Mouse (Mus musculus) midbrain, embryonic 12.5 days (tissue): Measurements from ENCODE around the gene Lman2. TPM values are rescaled to one million over a fixed set of nuclear protein-coding genes. Genes with fewer than 3 reads are reported as not detected.

ENCODE experiments used
- ATAC-seq: fragments of 200-750 bp; cut with Nextera tagmentation; 2 replicates; pipeline ENCODE4 v1.8.0; 2017; ENCODE audit warnings: low read depth, moderate TSS enrichment, moderate library complexity; ENCODE audit not compliant: low FRiP score
- H3K27ac ChIP-seq: fragments of 300-500 bp; sonication (generic); replicated peaks from 2 replicates; pipeline ENCODE4 v1.5.1; 2016; ENCODE audit warnings: mild to moderate bottlenecking
- H3K27me3 ChIP-seq: fragments of 300-500 bp; sonication (generic); 2 replicates; pipeline ENCODE4 v1.6.1; 2016; ENCODE audit warnings: mild to moderate bottlenecking
- H3K36me3 ChIP-seq: fragments of 300-500 bp; sonication (generic); 2 replicates; pipeline ENCODE4 v1.6.1; 2016
- H3K4me1 ChIP-seq: fragments of 300-500 bp; sonication (generic); 2 replicates; pipeline ENCODE4 v1.6.1; 2016
- H3K4me2 ChIP-seq: fragments of 300-500 bp; sonication (generic); replicated peaks from 2 replicates; pipeline ENCODE4 v1.6.1; 2016; ENCODE audit warnings: mild to moderate bottlenecking, moderate library complexity
- H3K4me3 ChIP-seq: fragments of 300-500 bp; sonication (generic); 2 replicates; pipeline ENCODE4 v1.5.1; 2016; ENCODE audit warnings: mild to moderate bottlenecking
- H3K9ac ChIP-seq: fragments of 300-500 bp; sonication (generic); replicated peaks from 2 replicates; pipeline ENCODE4 v1.6.1; 2016; ENCODE audit warnings: mild to moderate bottlenecking, moderate library complexity
- H3K9me3 ChIP-seq: fragments of 300-500 bp; sonication (generic); 2 replicates; pipeline ENCODE4 v1.6.1; 2016; ENCODE audit warnings: mild to moderate bottlenecking
- WGBS: fragments of 180-500 bp; shearing (Covaris S2); methylation state at CpG from one replicate; pipeline ENCODE4 v1.1.7; 2016; 5-methylcytosine and 5-hydroxymethylcytosine counted together
- polyA plus RNA-seq: library from polyadenylated mRNA; unstranded; fragments of >200 nt; fragmentation: Nextera tagmentation; extraction: Ambion mirVana; gene quantifications from 2 replicates; pipeline ENCODE4 v1.2.1, GENCODE M21; 2016

The Lman2 gene
- polyA plus RNA-seq, 1 experiment from 2014 or later = 91.8 TPM

DNA sequence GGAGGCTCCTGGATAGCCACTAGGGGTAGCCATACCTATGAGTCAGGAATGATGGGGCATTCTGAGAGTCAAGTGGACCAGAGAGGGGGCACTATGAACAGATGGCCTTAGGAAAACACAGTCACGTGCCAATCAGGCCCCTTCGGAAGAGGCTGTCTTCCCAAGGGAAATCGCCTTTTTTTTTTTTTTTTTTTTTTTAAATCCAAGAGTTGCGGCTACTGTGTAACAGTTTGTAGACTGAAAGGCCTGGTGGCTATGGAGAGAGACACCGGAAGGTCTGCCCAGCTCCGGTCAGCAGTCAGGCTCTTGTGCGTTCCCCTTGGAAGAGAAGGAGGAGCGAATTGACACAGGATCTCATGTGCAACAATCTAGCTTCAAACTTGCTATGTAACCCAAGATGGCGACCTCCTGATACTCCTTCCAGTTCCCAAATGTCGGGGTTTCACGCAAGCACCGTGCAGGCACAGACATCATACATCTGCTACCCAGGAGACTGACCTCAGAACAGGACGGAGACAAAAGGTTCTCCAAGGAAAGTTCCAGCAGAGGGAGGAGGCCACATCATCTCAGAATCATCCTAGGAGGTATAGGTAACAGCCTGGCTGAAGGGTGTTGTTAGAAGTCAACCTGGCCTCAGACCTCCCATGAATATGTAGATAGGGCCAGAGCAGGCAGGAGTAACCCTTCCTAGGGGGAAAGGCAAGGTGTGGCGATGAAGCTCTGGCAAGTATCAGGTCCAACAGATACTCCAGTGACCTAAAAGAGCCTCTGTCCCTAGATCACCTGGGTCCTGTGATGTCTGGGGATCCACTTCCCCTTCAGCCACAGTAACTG lies 31.8 kb downstream of the Lman2 start:
- 49% methylated on average over 14 of the region's 14 CpGs for WGBS
- H3K9me3 ChIP-seq = no peaks in the 10 kb centered on the region
- H3K27me3 ChIP-seq = peaks cover 11% of the 10 kb centered on the region; the same call in 1 of the 2 replicates
- peak overlapping the region; percentile 72 for H3K4me3 ChIP-seq
- peaks cover 37% of the 10 kb centered on the region for H3K4me1 ChIP-seq
- ATAC-seq = no peak
- H3K4me2 ChIP-seq = peak overlapping the region; percentile 88
- H3K27ac ChIP-seq = peak overlapping the region; percentile 94
- peaks cover 7% of the 10 kb centered on the region for H3K36me3 ChIP-seq
- peak overlapping the region; percentile 82; the same call in 1 of the 2 replicates for H3K9ac ChIP-seq

DNA sequence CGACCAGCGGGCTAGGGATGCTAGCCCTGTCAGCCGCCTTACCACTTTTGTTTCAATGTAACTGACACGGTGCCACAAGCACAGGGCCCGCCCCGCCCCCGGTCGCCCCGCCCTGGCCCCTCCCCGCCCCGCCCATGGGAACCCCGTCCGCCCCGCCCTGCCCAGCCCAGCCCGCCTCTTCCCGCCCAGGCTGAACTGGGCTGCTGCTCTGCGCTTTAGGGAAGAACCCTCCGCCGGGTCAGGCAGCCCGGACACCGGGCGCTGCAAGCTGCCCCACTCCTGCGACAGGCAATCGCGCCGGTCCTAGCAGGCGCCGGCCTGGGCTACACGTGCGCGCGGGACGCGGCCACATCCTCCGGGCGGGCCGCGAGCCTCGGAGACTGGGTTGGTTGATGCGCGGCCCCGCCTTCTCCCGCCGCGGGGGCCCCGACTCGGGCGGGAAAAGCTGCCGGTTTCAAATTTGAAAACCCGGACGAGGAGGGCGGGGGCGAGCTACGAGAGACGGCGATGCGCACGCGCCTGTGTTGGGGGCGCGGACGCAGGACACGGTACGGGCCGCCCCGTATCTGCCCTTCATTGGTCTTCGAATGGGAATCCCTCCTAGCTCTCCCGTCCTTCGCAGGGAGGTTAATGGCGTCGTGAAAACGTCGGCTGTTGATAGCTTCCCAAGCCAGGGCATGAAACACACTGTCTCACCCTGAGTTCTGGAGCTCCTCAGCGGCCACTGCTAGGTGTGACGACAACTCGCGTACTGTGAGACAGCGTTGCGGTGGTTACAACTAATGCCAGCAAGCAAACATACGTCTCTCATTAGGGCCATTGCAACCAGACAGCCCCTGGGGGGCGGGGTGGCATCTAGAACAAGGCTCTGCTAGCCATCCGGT lies 32.7 kb downstream of the Lman2 start, which contains the start of gene Mxd3:
Gene Mxd3 (minus strand): TSS at position 141 of the 884 bp plus-strand sequence.
- Histone ChIP-seq H3K27ac (peak within 1 kb of the TSS; percentile 94), H3K36me3 (peaks cover 15% of the 10 kb centered on the region), H3K4me3 (peak within 1 kb of the TSS; percentile 72), H3K4me2 (peak within 1 kb of the TSS; percentile 88), H3K27me3 (peaks cover 11% of the 10 kb centered on the region; the same call in 1 of the 2 replicates), H3K9ac (peak within 1 kb of the TSS; percentile 82), H3K4me1 (peaks cover 37% of the 10 kb centered on the region), H3K9me3 (no peaks in the 10 kb centered on the region)
- ATAC-seq = peak; percentile 81
- under 1% methylated on average over 81 of the region's 82 CpGs for WGBS

DNA sequence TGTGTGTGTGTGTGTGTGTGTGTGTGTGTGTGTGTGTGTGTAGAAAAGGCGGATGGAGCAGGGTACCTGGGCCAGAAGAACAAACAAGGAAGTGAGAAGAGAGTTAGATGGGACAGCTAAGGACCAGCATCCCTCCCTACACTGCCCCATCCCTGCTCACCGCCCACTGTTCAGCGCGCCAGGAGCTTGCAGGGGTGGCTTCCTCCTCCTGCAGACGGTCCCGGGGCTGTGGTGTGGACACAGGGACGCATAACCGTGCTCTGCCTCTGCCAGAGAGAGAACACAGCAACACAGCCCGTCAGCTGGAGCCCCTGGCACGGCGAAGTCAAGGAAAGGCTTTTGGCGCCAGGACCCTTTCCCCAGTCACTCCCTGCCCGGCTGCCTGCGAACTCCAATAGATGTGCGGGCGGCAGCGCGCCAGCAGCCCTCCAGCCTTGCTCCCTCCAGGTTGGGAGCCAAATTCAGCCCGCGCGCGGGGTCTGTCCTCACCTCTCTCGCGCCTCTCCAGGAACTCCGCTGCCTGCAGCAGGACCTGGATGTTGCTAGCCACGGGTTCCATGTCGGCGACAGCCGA lies 33.4 kb downstream of the Lman2 start:
- H3K27me3 ChIP-seq = peaks cover 11% of the 10 kb centered on the region; the same call in 1 of the 2 replicates
- WGBS = 1% methylated on average over 28 of the region's 29 CpGs
- H3K4me1 ChIP-seq = peaks cover 37% of the 10 kb centered on the region
- ATAC-seq = peak; percentile 45; the same call in 1 of the 2 replicates
- peaks cover 21% of the 10 kb centered on the region for H3K36me3 ChIP-seq
- H3K4me2 ChIP-seq = peak overlapping the region; percentile 88
- peak overlapping the region; percentile 94 for H3K27ac ChIP-seq
- H3K9me3 ChIP-seq = no peaks in the 10 kb centered on the region
- H3K4me3 ChIP-seq = peak overlapping the region; percentile 72
- peak overlapping the region; percentile 82 for H3K9ac ChIP-seq

DNA sequence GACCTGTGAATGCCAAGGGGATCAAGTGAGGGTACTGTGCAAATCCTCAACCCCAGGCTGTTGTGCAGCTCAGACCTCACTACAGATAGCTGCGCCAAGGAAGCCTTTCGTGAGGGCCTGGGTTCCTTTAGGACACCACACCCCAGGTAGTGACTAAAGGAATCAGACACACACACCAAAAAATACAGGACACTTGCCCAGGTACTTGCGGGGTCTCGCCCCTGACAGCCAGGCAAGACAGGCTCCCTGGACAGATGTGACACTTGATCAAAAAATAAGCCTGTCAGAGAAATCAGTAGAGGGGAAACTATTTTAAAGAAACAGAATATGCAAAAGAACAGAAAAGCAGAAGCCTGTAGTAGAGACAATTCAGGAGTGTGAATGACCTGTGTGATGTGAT lies 33.9 kb downstream of the Lman2 start:
- Histone ChIP-seq H3K9me3 (no peaks in the 10 kb centered on the region), H3K36me3 (peaks cover 27% of the 10 kb centered on the region), H3K4me2 (peak overlapping the region; percentile 88), H3K27me3 (peaks cover 11% of the 10 kb centered on the region; the same call in 1 of the 2 replicates), H3K4me1 (peaks cover 42% of the 10 kb centered on the region), H3K9ac (peak overlapping the region; percentile 82), H3K4me3 (peak overlapping the region; percentile 72), H3K27ac (no peak overlapping the region)
- no peak for ATAC-seq
- 77% methylated on average over 4 of the region's 4 CpGs for WGBS

- 84% methylated on average over 6 of the region's 6 CpGs for WGBS
- no peak for ATAC-seq
- Histone ChIP-seq H3K9me3 (no peaks in the 10 kb centered on the region), H3K9ac (peak overlapping the region; percentile 82; the same call in 1 of the 2 replicates), H3K4me1 (peaks cover 47% of the 10 kb centered on the region), H3K36me3 (peaks cover 31% of the 10 kb centered on the region), H3K27ac (no peak overlapping the region), H3K27me3 (peaks cover 11% of the 10 kb centered on the region; the same call in 1 of the 2 replicates), H3K4me2 (peak overlapping the region; percentile 88), H3K4me3 (peak overlapping the region; percentile 72)
Measured at GRCm38 (mm10) chr13:55328171-55328570, 34.4 kb downstream of the Lman2 start.

DNA sequence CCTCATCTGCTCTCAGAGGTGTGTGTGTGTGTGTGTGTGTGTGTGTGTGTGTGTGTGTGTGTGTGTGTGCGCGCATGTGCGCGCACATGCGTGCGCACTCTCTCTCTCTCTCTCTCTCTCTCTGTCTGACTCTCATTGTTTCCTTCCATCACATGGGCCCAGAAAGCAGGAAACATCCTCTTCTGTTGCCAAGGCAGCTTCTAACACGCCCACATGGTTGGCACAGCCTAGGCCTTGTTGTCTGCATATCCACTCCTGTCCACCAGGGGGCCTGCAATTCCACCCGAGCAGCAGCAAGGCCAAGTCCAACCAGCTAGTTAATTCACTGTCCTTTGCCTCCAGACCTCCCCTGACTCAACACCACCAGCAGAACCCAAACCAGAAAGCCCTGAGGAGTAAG lies 35.0 kb downstream of the Lman2 start:
- Histone ChIP-seq H3K4me3 (peak overlapping the region; percentile 72; the same call in 1 of the 2 replicates), H3K27ac (no peak overlapping the region)
- 0% methylated on average over 2 of the region's 8 CpGs for WGBS

GRCm38 (mm10) chr13:55327169-55327568 lies 35.4 kb downstream of the Lman2 start:
- H3K9ac ChIP-seq = no peak overlapping the region
- 75% methylated on average over 4 of the region's 4 CpGs for WGBS
- no peak overlapping the region for H3K4me3 ChIP-seq
- peaks cover 11% of the 10 kb centered on the region; the same call in 1 of the 2 replicates for H3K27me3 ChIP-seq
- peak overlapping the region; percentile 0; the same call in 1 of the 2 replicates for H3K27ac ChIP-seq
- H3K4me1 ChIP-seq = peaks cover 55% of the 10 kb centered on the region
- H3K36me3 ChIP-seq = peaks cover 32% of the 10 kb centered on the region
- H3K9me3 ChIP-seq = no peaks in the 10 kb centered on the region
- H3K4me2 ChIP-seq = 0 out of 2 replicates have a peak overlapping the region, but pooled peaks have one; percentile 88
- ATAC-seq = no peak

More for the DNA sequence above, 35.0 kb downstream of the Lman2 start:
- no peak for ATAC-seq
- Histone ChIP-seq H3K36me3 (peaks cover 32% of the 10 kb centered on the region), H3K9me3 (no peaks in the 10 kb centered on the region), H3K9ac (no peak overlapping the region), H3K27me3 (peaks cover 11% of the 10 kb centered on the region; the same call in 1 of the 2 replicates), H3K4me2 (peak overlapping the region; percentile 88), H3K4me1 (peaks cover 52% of the 10 kb centered on the region)

DNA sequence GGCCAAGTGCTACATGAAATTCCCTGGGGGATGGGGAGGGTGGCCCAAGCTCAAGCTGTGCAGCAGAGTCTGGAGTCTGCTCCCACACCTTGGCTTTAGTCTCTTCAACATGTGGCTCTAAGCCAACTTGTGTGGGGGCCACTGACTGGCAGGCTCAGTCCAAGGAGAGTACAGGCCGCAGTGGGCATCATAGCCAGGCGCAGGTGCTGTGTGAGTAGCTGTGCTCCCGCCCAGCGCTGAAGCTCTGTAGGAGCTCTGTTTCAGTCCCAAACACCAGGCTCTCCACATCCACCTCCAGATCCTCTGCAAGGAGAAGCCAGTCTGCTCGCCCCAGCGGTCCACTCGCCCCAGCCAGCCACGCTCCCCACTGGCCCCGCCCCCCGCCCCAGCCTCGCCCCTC lies 37.0 kb downstream of the Lman2 start:
- 83% methylated on average over 11 of the region's 11 CpGs for WGBS
- H3K36me3 ChIP-seq = peaks cover 33% of the 10 kb centered on the region
- no peak overlapping the region for H3K4me2 ChIP-seq
- no peak overlapping the region for H3K27ac ChIP-seq
- H3K9me3 ChIP-seq = no peaks in the 10 kb centered on the region
- H3K4me3 ChIP-seq = no peak overlapping the region
- no peak for ATAC-seq
- H3K9ac ChIP-seq = no peak overlapping the region
- H3K27me3 ChIP-seq = peaks cover 11% of the 10 kb centered on the region; the same call in 1 of the 2 replicates
- H3K4me1 ChIP-seq = peaks cover 58% of the 10 kb centered on the region

DNA sequence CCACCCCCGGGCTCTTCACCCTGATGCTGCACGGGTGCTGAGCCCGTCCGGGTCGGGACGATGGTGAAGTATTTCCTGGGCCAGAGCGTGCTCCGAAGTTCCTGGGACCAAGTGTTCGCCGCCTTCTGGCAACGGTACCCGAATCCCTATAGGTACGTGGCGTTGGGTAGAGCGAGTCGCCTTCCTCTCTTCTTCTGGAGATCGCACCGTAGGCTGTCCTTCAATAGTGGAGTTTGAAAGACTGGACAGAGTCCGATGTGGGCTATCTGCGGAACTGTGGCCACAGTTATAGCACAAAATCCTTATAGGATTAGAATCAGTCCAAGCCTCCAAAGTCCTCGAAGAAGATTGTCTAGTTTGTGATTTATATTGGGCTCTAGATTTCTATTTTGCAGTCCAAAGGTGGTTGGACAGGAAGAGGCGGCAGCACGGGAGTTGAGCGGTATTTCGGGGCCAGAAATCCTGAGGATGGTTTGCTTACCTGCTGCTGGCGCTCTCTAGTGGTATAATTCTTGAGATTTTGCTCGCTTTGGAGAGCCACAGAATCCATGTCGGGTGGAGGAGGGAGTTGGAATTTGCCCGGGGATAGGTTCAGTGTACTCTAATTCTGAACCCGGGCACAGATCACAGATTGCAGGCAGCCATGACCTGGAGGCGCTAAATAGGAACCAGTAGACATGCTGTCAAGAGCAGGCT lies 40.3 kb downstream of the Lman2 start:
- Histone ChIP-seq H3K4me2 (peak overlapping the region; percentile 86), H3K9ac (peak overlapping the region; percentile 93), H3K27me3 (no peaks in the 10 kb centered on the region), H3K9me3 (no peaks in the 10 kb centered on the region), H3K27ac (peak overlapping the region; percentile 63), H3K36me3 (peaks cover 66% of the 10 kb centered on the region), H3K4me1 (peaks cover 36% of the 10 kb centered on the region), H3K4me3 (peak overlapping the region; percentile 92)
- ATAC-seq = peak; percentile 55; the same call in 1 of the 2 replicates
- WGBS = 1% methylated on average over 31 of the region's 31 CpGs

GRCm38 (mm10) chr13:55321434-55322129 lies 41.0 kb downstream of the Lman2 start, which contains the start of gene Rab24:
Gene Rab24 (minus strand): TSS chr13:55321946.
- Histone ChIP-seq H3K9ac (peak within 1 kb of the TSS; percentile 93), H3K4me3 (peak within 1 kb of the TSS; percentile 92), H3K36me3 (peaks cover 71% of the 10 kb centered on the region), H3K9me3 (no peaks in the 10 kb centered on the region), H3K4me2 (peak within 1 kb of the TSS; percentile 86), H3K27ac (peak within 1 kb of the TSS; percentile 63), H3K27me3 (no peaks in the 10 kb centered on the region), H3K4me1 (peaks cover 34% of the 10 kb centered on the region)
- WGBS = under 1% methylated on average over 73 of the region's 73 CpGs
- ATAC-seq = peak; percentile 90
